27 mouse cellular contexts compared by ENCODE assay signal in the genomic region with DNA sequence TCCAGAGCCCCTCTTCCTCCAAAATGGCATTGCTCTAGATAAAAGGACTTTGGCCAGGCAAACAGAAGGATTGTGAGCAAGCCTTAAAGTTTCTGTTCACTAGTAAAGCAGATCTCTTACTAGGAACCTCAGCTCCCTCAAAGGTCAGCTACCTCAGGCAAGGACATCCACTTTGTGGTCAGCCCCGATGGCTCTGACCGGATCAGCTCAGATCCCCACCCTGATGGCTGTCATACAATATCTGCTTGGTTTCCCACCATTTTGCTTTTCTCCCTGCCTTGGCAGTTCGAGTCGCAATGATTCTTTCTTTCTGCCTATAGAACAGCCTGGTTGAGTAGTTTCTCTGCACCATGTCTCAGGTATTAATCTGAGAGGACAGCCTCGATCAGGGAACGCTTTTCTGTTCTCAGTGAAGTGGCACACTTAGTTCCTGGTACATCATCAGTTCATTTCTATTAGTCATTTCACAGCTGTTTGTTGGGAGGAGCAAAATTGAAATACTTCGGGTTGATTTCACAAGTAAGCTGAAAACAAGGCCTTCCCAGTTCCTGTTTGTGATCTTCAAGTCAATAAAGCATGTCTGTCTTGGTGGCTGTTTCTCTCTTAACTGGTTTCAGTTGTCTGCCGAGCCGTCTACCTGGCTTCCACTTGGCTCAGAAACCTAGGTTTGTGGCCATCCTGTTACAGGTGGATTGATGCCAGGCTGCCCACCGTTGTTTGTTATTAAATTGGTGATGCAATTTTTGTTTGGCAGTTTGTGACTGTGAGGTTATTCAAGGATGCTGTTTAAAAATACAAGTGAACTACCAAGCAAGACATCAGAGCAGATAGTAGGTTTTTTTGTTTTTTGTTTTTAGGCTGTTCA. TPM values are rescaled to one million over a fixed set of nuclear protein-coding genes. Genes with fewer than 3 reads are reported as not detected.
A peak's percentile ranks its signal among the peaks of the same experiment; 100 is the strongest.
DNase-seq lines count a peak whose midpoint lies in the region; ATAC-seq and TF ChIP-seq lines count a peak whose summit lies in the region.
"Had no signal": no experiment of that assay in that cellular context is flagged by ENCODE, and none has a peak within 500 bp of the region (broad histone marks: within the 10 kb centered on the region; RNA-seq: fewer than 3 reads in every experiment).

No protein-coding gene starts in this region.

- DNase-seq in heart, adult 2 months = no peak
- no peak for DNase-seq in midbrain, embryonic 10.5 days (ENCODE audit: low spot score)
- DNase-seq in midbrain, postnatal 0 days (ENCODE audit: low spot score) = no peak
- peak; percentile 17 for DNase-seq in yolk sac, embryonic 10.5 days (ENCODE audit: low spot score)
- no peak for DNase-seq in frontal cortex, postnatal 25 days (ENCODE audit: low spot score in 2 of 2)
- no peak for DNase-seq in thymus, adult 2 months
- DNase-seq: adrenal gland, postnatal 10 days; cerebellum, adult 18-20 months; gastrocnemius, postnatal 14 days; kidney, adult 9 months; kidney, postnatal 14 days; liver; liver, postnatal 0 days; lung, postnatal 10 days; right cerebral cortex, adult 18-20 months; thymus, postnatal 14 days had no signal

- TF ChIP-seq CTCF in heart, adult 2 months (IDR thresholded peaks at IDR 0.05) = no peak
- no peak for TF ChIP-seq CTCF in midbrain, postnatal 0 days (IDR thresholded peaks at IDR 0.05)
- no peak for TF ChIP-seq CTCF in thymus, adult 2 months (IDR thresholded peaks at IDR 0.05; ENCODE audit: borderline replicate concordance, control insufficient read depth, extremely low read depth, insufficient read depth, low read length, poor library complexity)

- H3K4me1 ChIP-seq in heart, adult 2 months (ENCODE audit: control insufficient read depth, insufficient read depth, low read length) = peaks cover 6% of the 10 kb centered on the region
- peaks cover 6% of the 10 kb centered on the region for H3K4me1 ChIP-seq in heart, embryonic 12.5 days (replicated peaks)
- H3K4me1 ChIP-seq in midbrain, embryonic 10.5 days = peaks cover 14% of the 10 kb centered on the region; the same call in 1 of the 2 replicates
- H3K4me1 ChIP-seq in midbrain, postnatal 0 days (ENCODE audit: insufficient read depth, low read length) = no peaks in the 10 kb centered on the region
- H3K4me1 ChIP-seq in thymus, adult 2 months (replicated peaks; ENCODE audit: control insufficient read depth, insufficient read depth, low read length) = no peaks in the 10 kb centered on the region
- H3K4me1 ChIP-seq: forebrain, embryonic 13.5 days; limb, embryonic 10.5 days; midbrain, embryonic 15.5 days; neural tube, embryonic 15.5 days had no signal

- no peaks in the 10 kb centered on the region for H3K79me2 ChIP-seq in heart, adult 2 months (replicated peaks; ENCODE audit: control insufficient read depth, insufficient read depth, low read length)

- TF ChIP-seq POLR2A in heart, adult 2 months (IDR thresholded peaks at IDR 0.05; ENCODE audit: insufficient read depth, low read depth, low read length) = no peak
- no peak for TF ChIP-seq POLR2A in thymus, adult 2 months (IDR thresholded peaks at IDR 0.05; ENCODE audit: control insufficient read depth, extremely low read depth, insufficient read depth, low read length, poor library complexity)

- H3K27ac ChIP-seq in heart, adult 2 months = peak overlapping the region; percentile 49
- H3K27ac ChIP-seq in heart, embryonic 12.5 days (ENCODE audit: poor library complexity, severe bottlenecking) = no peak overlapping the region
- 0 out of 2 replicates have a peak overlapping the region, but pooled peaks have one; percentile 19 for H3K27ac ChIP-seq in midbrain, embryonic 10.5 days (replicated peaks)
- H3K27ac ChIP-seq in midbrain, postnatal 0 days (ENCODE audit: low read depth, low read length) = no peak overlapping the region
- H3K27ac ChIP-seq in thymus, adult 2 months (ENCODE audit: control insufficient read depth, insufficient read depth, low read length) = no peak overlapping the region
- H3K27ac ChIP-seq: forebrain, embryonic 13.5 days; heart, embryonic 13.5 days; hindbrain, embryonic 15.5 days; intestine, embryonic 15.5 days; layer of hippocampus, adult 2 months; limb, embryonic 10.5 days; midbrain, embryonic 15.5 days; neural tube, embryonic 15.5 days had no signal

- no peaks in the 10 kb centered on the region for H3K27me3 ChIP-seq in heart, adult 2 months (ENCODE audit: control insufficient read depth, insufficient read depth, low read length)
- no peaks in the 10 kb centered on the region for H3K27me3 ChIP-seq in heart, embryonic 12.5 days (replicated peaks)
- H3K27me3 ChIP-seq in midbrain, embryonic 10.5 days (ENCODE audit: low read depth, poor library complexity, severe bottlenecking) = no peaks in the 10 kb centered on the region
- no peaks in the 10 kb centered on the region for H3K27me3 ChIP-seq in midbrain, postnatal 0 days (ENCODE audit: insufficient read depth, low read length)
- H3K27me3 ChIP-seq in thymus, adult 2 months (ENCODE audit: control insufficient read depth, insufficient read depth, low read length) = no peaks in the 10 kb centered on the region
- H3K27me3 ChIP-seq: forebrain, embryonic 13.5 days; heart, embryonic 13.5 days; hindbrain, embryonic 15.5 days; intestine, embryonic 15.5 days; midbrain, embryonic 15.5 days; neural tube, embryonic 15.5 days had no signal

- no peak overlapping the region for H3K4me2 ChIP-seq in heart, embryonic 12.5 days
- no peak overlapping the region for H3K4me2 ChIP-seq in midbrain, postnatal 0 days (ENCODE audit: low read depth, low read length, poor library complexity, severe bottlenecking)
- H3K4me2 ChIP-seq: forebrain, embryonic 13.5 days; heart, embryonic 13.5 days; hindbrain, embryonic 15.5 days; intestine, embryonic 15.5 days; midbrain, embryonic 15.5 days; neural tube, embryonic 15.5 days had no signal

- H3K9ac ChIP-seq in heart, adult 2 months (ENCODE audit: low read depth, low read length) = no peak overlapping the region
- no peak overlapping the region for H3K9ac ChIP-seq in heart, embryonic 12.5 days
- H3K9ac ChIP-seq in midbrain, postnatal 0 days (replicated peaks; ENCODE audit: low read length, poor library complexity, severe bottlenecking) = no peak overlapping the region
- H3K9ac ChIP-seq: forebrain, embryonic 13.5 days; heart, embryonic 13.5 days; hindbrain, embryonic 15.5 days; intestine, embryonic 15.5 days; liver, postnatal 0 days; midbrain, embryonic 15.5 days; neural tube, embryonic 15.5 days had no signal

- no peak overlapping the region for H3K4me3 ChIP-seq in heart, adult 2 months
- H3K4me3 ChIP-seq in heart, embryonic 12.5 days = no peak overlapping the region
- H3K4me3 ChIP-seq in midbrain, embryonic 10.5 days = no peak overlapping the region
- no peak overlapping the region for H3K4me3 ChIP-seq in midbrain, postnatal 0 days (ENCODE audit: low read depth, low read length)
- H3K4me3 ChIP-seq in thymus, adult 2 months (ENCODE audit: control insufficient read depth, insufficient read depth, low read length) = no peak overlapping the region
- H3K4me3 ChIP-seq: forebrain, embryonic 13.5 days; heart, embryonic 13.5 days; hindbrain, embryonic 15.5 days; intestine, embryonic 15.5 days; layer of hippocampus, adult 2 months; limb, embryonic 10.5 days; midbrain, embryonic 15.5 days; neural tube, embryonic 15.5 days had no signal

- H3K9me3 ChIP-seq in heart, embryonic 12.5 days (replicated peaks) = 0 out of 2 replicates have a peak, but pooled peaks cover 1% of the 10 kb centered on the region
- H3K9me3 ChIP-seq in midbrain, embryonic 10.5 days (replicated peaks) = no peaks in the 10 kb centered on the region
- no peaks in the 10 kb centered on the region for H3K9me3 ChIP-seq in midbrain, postnatal 0 days (ENCODE audit: low read length)
- H3K9me3 ChIP-seq: forebrain, embryonic 13.5 days; hindbrain, embryonic 15.5 days; intestine, embryonic 15.5 days; limb, embryonic 10.5 days; midbrain, embryonic 15.5 days; neural tube, embryonic 15.5 days had no signal

- ATAC-seq in heart, embryonic 12.5 days (ENCODE audit: insufficient number of reproducible peaks, low FRiP score) = no peak
- ATAC-seq in midbrain, postnatal 0 days (ENCODE audit: low FRiP score) = no peak
- ATAC-seq in granulocyte monocyte progenitor cell, adult 5-6 weeks (replicated peaks; ENCODE audit: poor library complexity, severe bottlenecking) = peak; percentile 33; the same call in 1 of the 2 replicates
- ATAC-seq: activated CD4-positive, CD25-positive, alpha-beta regulatory T cell, adult 4 months; forebrain, embryonic 13.5 days; intestine, embryonic 15.5 days; liver, postnatal 0 days; midbrain, embryonic 15.5 days had no signal

- intact Hi-C loops in heart, adult 2 months (cut with DNase I) = no loop called here

- H3K36me3 ChIP-seq in heart, adult 2 months (ENCODE audit: control insufficient read depth, insufficient read depth, low read length) = no peaks in the 10 kb centered on the region
- H3K36me3 ChIP-seq in heart, embryonic 12.5 days = no peaks in the 10 kb centered on the region
- H3K36me3 ChIP-seq in midbrain, embryonic 10.5 days = no peaks in the 10 kb centered on the region
- H3K36me3 ChIP-seq in midbrain, postnatal 0 days (ENCODE audit: insufficient read depth, low read length) = no peaks in the 10 kb centered on the region
- H3K36me3 ChIP-seq in thymus, adult 2 months (ENCODE audit: control insufficient read depth, insufficient read depth, low read length) = no peaks in the 10 kb centered on the region
- H3K36me3 ChIP-seq: heart, embryonic 13.5 days; hindbrain, embryonic 15.5 days; intestine, embryonic 15.5 days; limb, embryonic 10.5 days; midbrain, embryonic 15.5 days; neural tube, embryonic 15.5 days had no signal

- TF ChIP-seq EP300 in heart, adult 2 months (IDR thresholded peaks at IDR 0.05; ENCODE audit: insufficient read depth, low read depth, low read length) = no peak

- WGBS in heart, adult 2 months = 79% methylated on average over 10 of the region's 10 CpGs
- WGBS in heart, embryonic 12.5 days = 84% methylated on average over 10 of the region's 10 CpGs
- WGBS in midbrain, embryonic 10.5 days = 91% methylated on average over 10 of the region's 10 CpGs
- 90% methylated on average over 10 of the region's 10 CpGs for WGBS in midbrain, postnatal 0 days
- 94% methylated on average over 10 of the region's 10 CpGs for WGBS in thymus, adult 2 months

RNA-seq across cellular contexts. Expression of gene Mkln1, which starts 13.0 kb away (rescaled TPM):
- total RNA-seq in heart, adult 2 months (2021) = 100 to 1,000 TPM; 148 to 157 TPM
- 52.5 and 94.8 TPM in 2 replicates for polyA plus RNA-seq in heart, adult 2 months (2012; rRNA removed)
- 212 and 218 TPM in 2 replicates for polyA plus RNA-seq in heart, embryonic 12.5 days (2016; fragmentation: Nextera tagmentation; extraction: Ambion mirVana)
- polyA plus RNA-seq in midbrain, embryonic 10.5 days (2016; fragmentation: Nextera tagmentation; extraction: Ambion mirVana) = 221 and 226 TPM in 2 replicates
- total RNA-seq in midbrain, postnatal 0 days (2014; rRNA removed) = 44.4 and 52.0 TPM in 2 replicates
- 72.7 and 84.0 TPM in 2 replicates for polyA plus RNA-seq in midbrain, postnatal 0 days (2015; fragmentation: Nextera tagmentation; extraction: Ambion mirVana)
- total RNA-seq in granulocyte monocyte progenitor cell, adult 5-6 weeks (2014; fragmentation: Nextera tagmentation) = 78.8 and 118 TPM in 2 replicates
- 152 and 153 TPM in 2 replicates for total RNA-seq in granulocyte monocyte progenitor cell, adult 5-6 weeks (2017)
- polyA plus RNA-seq in thymus, adult 2 months (2012; rRNA removed) = 29.6 and 40.1 TPM in 2 replicates

Comparison
In these comparisons a context has a peak if more than half of its experiments do, and no peak if none do; other contexts are left out.
1. H3K27ac ChIP-seq: peak in heart, adult 2 months (single experiment) and midbrain, embryonic 10.5 days (single experiment); none in heart, embryonic 12.5 days (single experiment), midbrain, postnatal 0 days (single experiment) and thymus, adult 2 months (single experiment).